Mouse (Mus musculus): ENCODE results near the gene Grk6.
A peak's percentile ranks its signal among the peaks of the same experiment; 100 is the strongest.

The Grk6 gene

DNA sequence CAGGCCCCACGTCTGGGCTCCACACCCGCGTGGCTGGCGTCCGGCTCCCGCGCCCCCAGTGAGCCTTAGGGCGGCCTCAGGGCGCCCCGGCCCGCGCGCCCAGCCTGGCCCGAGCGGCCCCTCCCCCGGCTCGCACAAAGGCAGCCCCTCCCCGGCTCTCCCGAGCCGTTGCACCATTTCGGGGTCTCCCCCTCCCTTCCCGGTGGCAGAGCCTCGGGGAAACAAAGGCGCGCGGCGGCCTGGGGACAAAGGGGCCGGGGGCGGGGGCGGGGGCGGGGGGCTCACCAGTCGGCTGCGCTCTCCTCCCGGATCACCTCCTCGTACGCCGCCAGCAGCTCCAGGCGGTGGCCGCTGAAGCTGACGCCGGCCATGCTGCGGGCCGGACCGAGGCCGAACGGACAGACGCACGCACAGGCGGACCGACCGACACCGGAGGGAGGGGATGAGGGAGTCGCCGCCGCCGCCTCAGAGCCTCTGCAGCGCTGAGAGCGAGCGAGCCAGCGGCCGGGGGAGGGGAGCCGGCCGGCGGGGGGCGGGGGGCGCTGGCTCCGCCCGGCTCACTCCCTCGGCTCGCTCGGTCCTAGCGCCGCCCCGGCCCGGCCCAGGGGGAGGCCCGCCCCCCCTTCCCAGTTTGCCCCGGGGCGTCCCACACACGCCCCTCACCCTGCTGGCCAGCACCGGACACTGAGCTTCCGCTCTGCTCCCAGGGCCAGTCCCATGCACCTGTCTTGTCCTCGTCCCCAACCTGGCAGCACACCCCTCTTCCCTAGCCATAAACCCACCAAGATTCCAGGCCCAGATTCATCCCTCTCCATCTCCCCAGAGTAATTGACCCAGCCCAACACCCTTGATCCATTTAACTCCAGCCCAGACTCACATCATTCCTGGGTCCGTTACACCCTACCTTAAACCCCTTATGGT lies 43.0 kb downstream of the Grk6 start, which contains the start of gene Dbn1:
Gene Dbn1 (minus strand): TSS at position 534 of the 921 bp plus-strand sequence.
- DNase-seq = peak; percentile 85 to 87

DNA sequence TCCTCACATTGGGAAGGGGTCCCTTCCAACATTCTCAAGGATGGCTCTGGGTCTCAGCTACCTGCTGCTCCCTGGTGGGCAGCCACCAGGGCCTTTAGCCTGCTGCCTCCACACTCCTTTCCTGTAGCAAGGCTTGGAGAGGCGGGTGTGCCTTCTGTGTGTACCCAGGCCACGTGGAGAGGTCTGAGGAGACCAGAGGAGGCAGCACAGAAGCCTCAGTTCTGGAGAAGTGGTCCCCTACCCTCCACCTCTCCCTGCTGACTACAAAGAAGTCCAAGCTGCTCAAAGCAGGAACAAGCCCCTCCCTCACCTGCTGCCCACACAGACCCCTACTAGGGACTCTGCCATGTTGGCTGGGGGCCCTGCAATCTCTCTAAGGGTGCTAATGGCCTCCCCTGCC lies 49.4 kb downstream of the Grk6 start:
- DNase-seq = peak in 1 of 2 experiments; percentile 47

DNA sequence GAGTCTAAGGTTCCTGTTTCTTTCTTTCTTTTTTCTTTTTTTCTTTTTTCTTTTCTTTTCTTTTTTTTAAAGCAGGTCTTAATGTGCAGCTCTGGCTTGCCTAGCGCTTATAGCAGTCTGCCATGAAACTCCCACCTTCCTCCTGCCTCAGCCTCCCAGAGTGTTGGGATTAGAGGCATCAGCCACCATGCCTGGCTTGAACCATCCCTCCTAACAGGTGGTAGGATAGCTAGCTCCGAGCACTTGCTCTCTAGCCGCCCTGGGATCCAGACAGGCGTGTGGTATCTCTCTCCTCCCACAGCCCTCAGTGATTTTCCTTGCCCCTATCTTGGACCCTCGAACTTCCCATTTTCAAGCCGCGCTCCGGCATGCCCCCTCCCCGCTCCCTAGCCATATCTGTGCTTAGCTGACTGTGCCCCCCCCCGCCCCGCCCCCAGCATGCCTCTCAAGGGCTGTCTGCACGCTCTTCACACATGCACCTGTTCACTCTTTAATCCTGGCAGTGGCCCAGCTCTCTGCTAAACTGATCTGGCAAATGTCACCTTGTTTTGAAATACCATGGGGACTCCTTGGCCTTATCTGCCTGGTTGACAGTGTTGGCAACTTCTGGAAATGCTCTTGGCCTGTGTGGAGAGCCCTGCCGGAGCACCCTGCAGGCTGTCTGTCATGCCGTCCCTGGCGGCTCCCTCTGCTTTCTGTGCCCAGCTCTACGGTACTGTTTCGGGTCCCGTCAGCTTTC lies 50.2 kb downstream of the Grk6 start:
- DNase-seq = peak; percentile 92

DNA sequence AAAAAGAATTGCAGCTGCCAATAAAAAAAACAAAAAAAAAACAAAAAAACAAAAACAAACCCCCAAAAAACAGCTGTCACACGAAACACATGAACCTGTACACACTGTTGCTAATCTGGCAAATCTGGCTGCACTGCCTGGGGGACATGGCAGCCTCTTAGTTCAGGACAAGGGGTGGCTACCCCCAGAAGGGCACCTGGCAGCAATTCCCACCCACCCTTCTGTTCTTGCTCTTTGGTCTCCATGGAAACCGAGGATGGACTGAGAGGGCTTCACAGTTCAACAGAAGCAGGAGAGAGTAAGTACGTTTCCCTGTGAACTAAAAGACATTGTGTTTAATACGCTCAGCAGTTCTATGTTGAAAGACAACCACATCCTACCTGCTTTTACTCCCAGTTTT lies 50.8 kb downstream of the Grk6 start:
- DNase-seq = peak; percentile 77 to 84

DNA sequence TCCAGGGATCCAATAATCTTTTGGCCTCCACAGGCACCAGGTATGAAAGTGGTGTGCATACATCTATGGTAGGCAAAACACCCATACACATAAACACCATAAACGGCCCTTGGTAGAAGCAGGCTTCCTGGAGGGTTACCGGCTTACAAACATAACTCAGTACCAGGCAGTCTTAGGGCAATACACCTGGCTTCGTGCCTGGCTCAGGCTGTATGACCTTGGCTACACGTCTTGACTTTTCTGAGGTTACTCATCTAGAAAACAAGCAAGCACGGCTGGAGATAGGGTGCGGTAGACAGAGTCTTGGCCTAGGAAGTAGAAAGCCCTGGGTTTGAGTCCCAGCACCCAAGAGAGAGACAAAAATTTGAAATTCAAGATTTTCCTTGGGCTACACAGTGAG lies 51.8 kb downstream of the Grk6 start:
- peak; percentile 39 to 48 for DNase-seq

DNA sequence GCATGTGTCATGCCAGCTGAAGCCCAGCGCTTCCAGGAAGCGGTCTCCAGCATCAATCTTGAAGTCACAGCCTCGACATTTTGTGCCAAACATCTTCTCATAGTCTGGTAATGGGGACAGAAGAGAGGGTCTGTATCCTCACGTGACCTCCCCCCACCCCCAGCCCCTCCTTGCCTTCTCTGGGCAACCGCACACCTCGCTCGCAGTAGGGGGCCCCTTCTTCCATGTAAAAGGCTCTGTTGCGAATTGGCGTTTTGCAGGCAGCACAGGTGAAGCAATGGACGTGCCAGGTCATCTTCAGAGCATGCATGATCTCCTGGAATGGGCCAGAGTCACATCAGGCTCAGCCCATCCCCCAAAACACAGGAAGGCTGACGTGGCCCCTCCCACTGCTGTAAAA lies 54.0 kb downstream of the Grk6 start:
- peak; percentile 50 to 56 for DNase-seq

DNA sequence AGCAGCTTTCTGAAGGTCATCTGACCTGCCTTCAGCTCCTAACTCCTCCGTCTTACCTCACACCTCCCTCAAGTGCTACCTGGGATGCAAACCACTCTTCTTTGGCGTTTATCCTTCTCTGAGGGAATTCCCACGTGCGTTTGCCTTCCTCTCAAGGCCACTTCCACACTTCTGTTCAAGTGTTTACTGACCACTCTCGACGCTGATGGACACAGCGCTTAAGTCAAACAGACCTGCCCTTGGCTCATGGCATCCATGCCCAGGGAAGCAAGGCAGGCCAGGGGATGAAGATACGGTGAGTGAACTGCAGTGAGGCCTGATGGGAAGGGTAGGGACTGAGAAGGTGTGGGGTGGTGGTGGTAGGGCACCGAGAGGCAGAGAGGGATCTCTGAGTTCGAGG lies 55.7 kb downstream of the Grk6 start:
- no peak for DNase-seq

DNA sequence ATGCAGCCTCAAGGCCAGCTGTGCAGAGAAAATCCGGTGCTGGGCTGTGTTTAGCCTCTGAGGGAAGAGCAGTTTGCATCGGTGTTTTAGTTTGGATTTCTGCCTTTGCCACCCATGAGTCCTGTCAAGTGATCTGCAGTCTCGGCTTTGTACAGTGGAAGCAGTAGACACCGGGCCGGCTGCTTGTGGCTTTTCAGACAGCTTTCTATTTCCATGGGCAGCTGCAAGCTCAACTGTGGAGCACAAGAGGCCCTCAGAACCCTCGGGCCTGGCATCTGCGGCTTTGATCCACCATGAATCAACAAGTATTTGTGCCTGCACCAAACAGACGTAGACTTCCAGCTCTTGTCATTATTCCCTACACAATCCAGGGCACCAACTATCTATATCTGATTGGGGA lies 57.5 kb downstream of the Grk6 start:
- no peak for DNase-seq

DNA sequence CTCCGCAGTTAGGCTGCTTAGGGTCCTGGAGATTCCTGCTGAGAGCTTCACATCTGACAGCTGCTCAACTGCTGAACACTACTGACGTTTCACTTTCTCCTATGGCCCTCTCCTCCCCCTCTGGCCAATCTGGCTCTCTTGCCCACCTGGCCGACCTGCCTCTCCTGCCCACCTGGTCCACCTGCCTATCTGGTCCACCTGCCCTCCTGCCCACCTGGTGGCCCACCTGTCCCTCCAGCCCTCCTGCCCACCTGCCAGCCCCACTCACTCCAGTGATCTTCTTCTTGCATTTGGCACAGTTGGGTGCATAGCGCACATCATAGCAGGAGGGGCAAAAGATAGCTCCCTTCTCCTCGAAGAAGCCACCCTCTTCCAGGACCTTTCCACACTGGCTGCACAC lies 59.5 kb downstream of the Grk6 start:
- DNase-seq = peak; percentile 43 to 48

DNA sequence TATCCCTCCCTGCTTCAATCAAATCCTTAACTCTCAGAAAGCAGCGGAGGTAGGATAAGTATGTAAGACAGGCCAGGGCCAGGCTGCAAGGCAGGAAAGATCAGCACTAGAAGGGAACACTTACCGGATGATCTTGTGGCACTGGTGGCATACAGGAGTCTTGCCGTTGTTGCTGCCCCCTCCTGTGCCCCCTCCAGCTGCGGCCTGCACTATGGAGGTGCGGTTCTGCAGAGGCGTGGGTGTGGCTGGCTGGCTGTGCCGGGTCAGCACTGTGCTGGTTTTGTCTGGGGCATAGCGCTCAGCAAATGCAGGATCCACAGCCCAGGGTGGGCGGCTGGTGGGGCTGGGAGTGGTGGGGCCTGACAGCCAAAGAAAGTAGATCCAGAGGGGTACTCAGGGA lies 60.9 kb downstream of the Grk6 start:
- DNase-seq = no peak

DNA sequence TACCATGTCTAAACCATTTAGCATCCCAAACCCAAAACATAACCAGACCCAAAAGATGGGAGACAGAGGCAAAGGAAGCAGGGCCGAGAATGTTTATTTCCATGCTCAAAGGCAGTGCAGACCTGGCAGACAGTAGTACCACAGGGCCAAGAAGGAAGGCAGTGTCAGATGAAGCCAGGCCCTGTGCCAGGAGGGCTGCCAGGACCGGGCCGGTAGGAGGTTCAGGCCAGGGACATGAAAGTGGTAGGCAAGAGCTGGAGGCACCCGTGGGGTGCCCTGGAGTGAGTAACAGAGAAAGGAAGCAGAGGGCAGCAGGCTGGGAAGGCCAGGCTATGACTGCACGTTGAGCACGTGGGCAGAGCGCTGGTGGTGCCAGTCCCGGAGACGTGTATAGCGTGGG lies 61.8 kb downstream of the Grk6 start:
- peak; percentile 76 to 82 for DNase-seq

DNA sequence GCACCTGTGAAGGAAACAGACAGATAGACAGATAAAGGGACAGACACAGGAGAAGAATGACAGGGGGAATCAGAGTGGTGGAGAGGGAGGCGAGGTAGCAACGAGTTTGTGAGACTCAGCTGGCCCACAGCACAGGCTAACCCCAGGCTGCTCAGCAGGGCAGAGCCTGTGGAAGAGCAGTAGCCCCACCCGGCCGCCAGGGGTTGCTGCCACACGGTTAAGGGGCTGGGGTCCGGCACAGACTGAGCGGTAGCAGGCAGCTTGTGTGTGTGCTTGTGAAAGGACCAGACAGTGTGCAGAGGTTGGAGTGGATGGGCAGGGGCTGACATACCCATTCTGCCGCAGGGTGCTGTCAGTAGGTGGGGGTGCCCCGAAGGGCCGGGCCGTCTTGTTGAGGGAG lies 63.0 kb downstream of the Grk6 start:
- DNase-seq = peak in 1 of 2 experiments; percentile 27

DNA sequence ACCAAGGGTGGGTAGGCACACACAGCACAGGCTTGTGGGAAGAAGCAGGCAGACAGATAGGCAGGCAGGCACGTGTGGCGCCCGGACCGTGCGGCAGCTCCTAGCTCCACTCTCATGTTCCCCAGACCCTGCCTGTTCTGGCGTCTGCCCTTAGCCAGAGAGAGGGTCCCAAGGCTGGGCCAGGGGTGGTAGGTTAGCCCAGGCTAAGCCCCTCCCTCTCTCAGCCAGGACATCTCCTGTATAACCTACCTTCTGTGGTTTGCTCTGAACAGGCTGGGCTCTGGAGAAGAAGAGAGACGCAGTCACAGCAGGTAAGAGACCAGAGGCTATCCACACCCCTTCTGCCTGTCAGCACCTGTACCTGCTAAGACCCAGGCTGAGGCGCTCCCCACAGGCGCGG lies 63.7 kb downstream of the Grk6 start:
- no peak for DNase-seq

DNA sequence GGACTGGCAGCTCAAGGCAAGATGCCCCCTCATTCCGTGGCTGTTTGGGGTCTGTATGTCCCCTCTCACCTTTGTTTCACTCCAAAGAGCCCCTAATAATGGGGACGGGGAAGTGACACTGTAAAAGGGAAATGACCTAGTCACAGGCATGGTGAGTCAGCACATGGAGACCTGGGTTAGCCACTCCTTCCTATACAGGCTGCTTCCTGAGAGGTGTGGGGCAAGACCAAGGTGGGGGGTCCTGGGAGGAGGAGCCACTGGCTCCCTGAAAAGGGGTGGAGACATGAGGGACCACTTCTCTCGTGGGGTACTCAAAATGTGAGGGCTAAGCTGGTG lies 65.4 kb downstream of the Grk6 start:
- no peak for DNase-seq
